Mouse (Mus musculus): ENCODE measurements at regions not wholly inside any gene's neighbourhood (a gene's known extent, or its start where the extent isn't known, plus 50 kb on each side); places are given as distances from the start of the nearest gene placed in this dataset.

DNA sequence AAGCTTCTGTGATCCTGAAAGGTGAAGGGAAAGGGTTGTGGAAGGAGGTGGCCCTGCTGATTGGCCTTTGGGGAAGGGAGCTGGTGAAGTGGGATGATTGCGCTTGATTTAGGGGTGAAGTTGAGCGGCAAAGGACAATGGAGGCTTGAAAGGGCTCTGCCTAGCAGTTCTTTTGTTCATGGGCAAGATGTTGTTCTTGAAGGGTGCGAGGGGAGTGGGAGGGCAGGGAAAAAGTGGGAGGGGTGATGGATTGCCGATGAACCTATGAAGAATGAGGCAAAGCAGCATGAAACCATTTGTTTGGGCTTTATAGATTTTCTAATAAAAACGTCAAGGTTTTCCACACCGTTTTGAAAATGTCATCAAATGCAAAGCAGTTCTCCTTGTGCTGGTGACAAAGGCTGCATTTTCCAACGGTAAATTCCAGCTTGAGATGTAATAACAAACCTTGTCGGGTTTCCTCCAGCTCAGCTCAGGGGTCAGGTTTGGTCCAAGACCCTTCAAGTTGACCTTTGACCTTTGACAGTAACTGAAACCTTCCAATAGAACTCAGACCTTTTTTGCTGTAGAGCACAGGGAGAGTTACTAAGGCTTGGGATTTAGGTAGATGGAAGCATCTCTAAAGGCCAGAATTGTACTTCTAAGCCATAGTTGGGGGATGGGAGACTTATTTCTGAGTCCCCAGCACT, 767.2 kb upstream of the Car8 start:
- Histone ChIP-seq H3K27me3 (replicated peaks) (no peaks in the 10 kb centered on the region), H3K27ac (no peak overlapping the region), H3K36me3 (no peaks in the 10 kb centered on the region), H3K4me1 (replicated peaks) (0 out of 2 replicates have a peak, but pooled peaks cover 5% of the 10 kb centered on the region), H3K4me3 (replicated peaks) (no peak overlapping the region), H3K9ac (no peak overlapping the region), H3K9me3 (no peaks in the 10 kb centered on the region), H3K4me2 (replicated peaks) (no peak overlapping the region)
- no peak for ATAC-seq
- 36% methylated on average over 8 of the region's 8 CpGs for WGBS

DNA sequence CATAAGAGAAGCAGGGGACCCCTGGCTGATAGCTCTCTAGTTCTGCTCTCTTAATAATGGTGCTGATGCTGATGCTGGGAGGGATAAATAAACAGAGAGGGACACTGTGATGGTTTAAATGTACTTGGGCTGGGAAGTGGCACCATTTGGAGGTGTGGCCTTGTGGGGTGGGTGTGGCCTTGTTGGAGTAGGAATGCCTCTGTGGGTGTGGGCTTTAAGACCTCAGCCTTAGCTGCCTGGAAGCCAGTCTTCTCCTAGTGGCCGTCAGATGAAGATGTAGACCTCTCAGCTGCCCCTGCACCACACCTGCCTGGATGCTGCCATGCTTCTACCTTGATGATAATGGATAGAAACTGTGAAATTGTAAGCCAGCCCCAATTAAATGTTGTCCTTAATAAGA, 765.0 kb upstream of the Car8 start:
- Histone ChIP-seq H3K27me3 (replicated peaks) (no peaks in the 10 kb centered on the region), H3K27ac (no peak overlapping the region), H3K4me2 (replicated peaks) (no peak overlapping the region), H3K4me1 (replicated peaks) (no peaks in the 10 kb centered on the region), H3K4me3 (replicated peaks) (no peak overlapping the region), H3K36me3 (no peaks in the 10 kb centered on the region), H3K9ac (no peak overlapping the region), H3K9me3 (no peaks in the 10 kb centered on the region)
- WGBS, result 74% methylated on average over 1 of the region's 1 CpGs
- no peak for ATAC-seq

DNA sequence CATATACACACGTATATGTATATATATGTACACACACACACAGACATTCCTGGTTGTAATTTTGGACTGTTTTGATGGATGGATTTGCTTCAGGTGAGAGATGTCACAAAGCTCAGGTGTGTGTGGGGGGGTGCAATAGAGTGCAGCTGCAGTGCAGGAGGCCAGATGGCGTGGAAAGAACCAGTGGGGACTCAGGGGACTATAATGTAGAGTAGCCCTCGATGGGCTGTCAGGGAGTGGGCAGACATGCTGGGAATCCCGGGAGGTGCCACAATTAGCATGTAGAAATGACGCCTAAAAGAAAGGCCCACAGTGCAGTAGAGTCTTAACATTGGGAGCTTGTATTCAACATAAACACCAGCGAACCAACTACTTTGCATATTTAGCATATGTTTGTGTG, 763.5 kb upstream of the Car8 start:
- no peak for ATAC-seq

GRCm38 (mm10) chr4:8998606-8999005, 759.8 kb upstream of the Car8 start:
- no peak for ATAC-seq
- WGBS, result 83% methylated on average over 4 of the region's 4 CpGs

More for the DNA sequence above, 763.5 kb upstream of the Car8 start:
- Histone ChIP-seq H3K4me3 (replicated peaks) (no peak overlapping the region), H3K27ac (no peak overlapping the region), H3K4me1 (replicated peaks) (no peaks in the 10 kb centered on the region), H3K9ac (no peak overlapping the region), H3K27me3 (replicated peaks) (no peaks in the 10 kb centered on the region), H3K9me3 (no peaks in the 10 kb centered on the region), H3K4me2 (replicated peaks) (no peak overlapping the region), H3K36me3 (no peaks in the 10 kb centered on the region)
- WGBS, result 82% methylated on average over 6 of the region's 6 CpGs

DNA sequence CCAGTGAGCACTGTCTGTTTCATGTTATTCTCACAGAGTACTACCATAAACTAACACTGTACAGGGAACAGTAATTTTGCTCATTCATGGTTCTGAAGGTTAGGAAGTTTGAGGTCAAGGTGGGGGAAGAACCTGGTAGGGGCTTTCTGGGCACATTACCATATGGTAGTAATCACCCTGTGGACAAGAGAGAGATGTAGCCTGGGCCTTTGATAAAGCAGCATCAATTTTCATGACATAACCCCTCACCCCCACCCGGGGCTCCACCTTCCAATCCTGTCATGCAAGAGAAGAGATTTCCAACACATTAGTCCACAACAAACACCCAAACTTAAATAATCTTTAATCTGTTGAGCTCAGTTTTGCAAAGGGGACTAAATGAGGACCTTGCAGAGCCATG, 753.3 kb upstream of the Car8 start:
- H3K9me3 ChIP-seq, result no peaks in the 10 kb centered on the region
- no peak overlapping the region for H3K4me3 ChIP-seq (replicated peaks)
- WGBS, result 68% methylated on average over 1 of the region's 1 CpGs
- H3K4me2 ChIP-seq (replicated peaks), result no peak overlapping the region
- no peaks in the 10 kb centered on the region for H3K36me3 ChIP-seq
- H3K27me3 ChIP-seq (replicated peaks), result no peaks in the 10 kb centered on the region
- no peak for ATAC-seq
- H3K9ac ChIP-seq, result no peak overlapping the region
- H3K4me1 ChIP-seq (replicated peaks), result no peaks in the 10 kb centered on the region
- no peak overlapping the region for H3K27ac ChIP-seq

More at GRCm38 (mm10) chr4:8998606-8999005, 759.8 kb upstream of the Car8 start:
- no peak overlapping the region for H3K4me3 ChIP-seq (replicated peaks)
- H3K4me2 ChIP-seq (replicated peaks), result no peak overlapping the region
- H3K27me3 ChIP-seq (replicated peaks), result no peaks in the 10 kb centered on the region
- H3K27ac ChIP-seq, result no peak overlapping the region
- no peaks in the 10 kb centered on the region for H3K9me3 ChIP-seq
- no peaks in the 10 kb centered on the region for H3K36me3 ChIP-seq
- H3K4me1 ChIP-seq (replicated peaks), result no peaks in the 10 kb centered on the region
- no peak overlapping the region for H3K9ac ChIP-seq

DNA sequence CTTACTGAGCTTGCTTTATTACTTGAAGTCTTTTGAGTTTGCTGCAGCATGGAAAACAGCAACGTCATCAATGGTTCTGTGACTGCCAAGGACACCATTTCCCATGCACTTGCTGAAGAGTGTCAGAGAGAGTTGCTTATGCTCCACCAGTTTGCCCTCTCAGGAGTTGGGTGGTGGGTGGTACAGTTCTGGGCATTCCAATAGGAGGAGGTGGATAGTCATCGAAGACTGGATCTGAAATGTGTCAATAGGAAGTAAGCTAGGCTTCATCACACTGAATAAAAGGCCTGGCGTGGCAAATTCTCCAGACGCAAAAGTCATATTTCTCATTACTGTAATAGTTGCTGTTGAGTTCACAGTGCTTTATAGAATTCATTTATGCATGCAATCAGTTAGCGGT, 751.7 kb upstream of the Car8 start:
- Histone ChIP-seq H3K27ac (no peak overlapping the region), H3K4me3 (replicated peaks) (no peak overlapping the region), H3K36me3 (no peaks in the 10 kb centered on the region), H3K9ac (no peak overlapping the region), H3K9me3 (no peaks in the 10 kb centered on the region), H3K4me1 (replicated peaks) (no peaks in the 10 kb centered on the region), H3K4me2 (replicated peaks) (no peak overlapping the region), H3K27me3 (replicated peaks) (no peaks in the 10 kb centered on the region)
- ATAC-seq, result no peak
- WGBS, result 87% methylated on average over 5 of the region's 5 CpGs

DNA sequence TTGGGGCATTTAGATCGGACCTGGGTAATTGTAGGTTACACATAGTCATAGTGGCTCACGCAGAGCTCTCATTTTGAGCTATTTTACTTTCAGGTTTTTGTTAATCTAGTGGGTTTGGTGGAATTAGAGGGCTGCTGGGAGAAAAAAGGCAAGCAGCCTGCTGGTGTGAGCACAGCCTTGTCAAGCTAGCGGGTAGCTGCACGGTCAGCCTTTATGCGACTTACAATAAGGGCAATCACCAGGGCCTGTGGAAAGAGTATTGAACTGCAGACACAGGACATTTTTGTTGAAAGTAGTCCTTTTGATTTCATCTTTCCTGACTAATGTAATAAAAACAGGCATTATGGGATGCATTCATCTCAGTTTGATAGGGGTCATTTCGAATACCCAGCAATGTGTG, 750.8 kb upstream of the Car8 start:
- Histone ChIP-seq H3K4me1 (replicated peaks) (no peaks in the 10 kb centered on the region), H3K9me3 (no peaks in the 10 kb centered on the region), H3K9ac (no peak overlapping the region), H3K27ac (no peak overlapping the region), H3K36me3 (no peaks in the 10 kb centered on the region), H3K27me3 (replicated peaks) (no peaks in the 10 kb centered on the region), H3K4me2 (replicated peaks) (no peak overlapping the region), H3K4me3 (replicated peaks) (no peak overlapping the region)
- no peak for ATAC-seq
- 81% methylated on average over 6 of the region's 6 CpGs for WGBS

GRCm38 (mm10) chr4:8989110-8989509, 750.3 kb upstream of the Car8 start:
- Histone ChIP-seq H3K9ac (no peak overlapping the region), H3K27ac (no peak overlapping the region), H3K27me3 (replicated peaks) (no peaks in the 10 kb centered on the region), H3K4me1 (replicated peaks) (no peaks in the 10 kb centered on the region), H3K9me3 (no peaks in the 10 kb centered on the region), H3K36me3 (no peaks in the 10 kb centered on the region), H3K4me3 (replicated peaks) (no peak overlapping the region), H3K4me2 (replicated peaks) (no peak overlapping the region)
- no peak for ATAC-seq
- WGBS, result 93% methylated on average over 4 of the region's 4 CpGs

DNA sequence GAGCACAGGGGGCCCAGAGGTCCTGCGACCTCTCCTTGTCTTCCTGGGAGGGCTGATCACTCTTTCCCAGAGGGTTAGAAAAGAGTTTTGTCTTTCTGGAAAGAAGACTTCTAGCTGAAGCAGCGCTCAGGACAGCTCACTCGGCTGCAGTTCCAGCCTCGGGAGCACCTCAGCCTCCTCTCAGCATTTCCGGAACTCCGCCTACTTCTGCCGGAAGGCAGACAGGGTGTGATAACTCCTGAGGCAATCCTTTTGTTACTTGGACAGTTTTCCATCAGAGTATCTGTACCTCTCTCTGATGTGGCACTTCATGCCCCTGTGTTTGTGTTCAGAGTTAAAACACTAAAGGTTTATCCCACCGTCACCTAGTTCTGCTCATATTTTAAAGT, 749.5 kb upstream of the Car8 start:
- H3K9ac ChIP-seq, result no peak overlapping the region
- ATAC-seq, result no peak
- 0 out of 2 replicates have a peak overlapping the region, but pooled peaks have one; percentile 26 for H3K4me2 ChIP-seq (replicated peaks)
- no peak overlapping the region for H3K27ac ChIP-seq
- WGBS, result 45% methylated on average over 8 of the region's 8 CpGs
- no peak overlapping the region for H3K4me3 ChIP-seq (replicated peaks)
- H3K9me3 ChIP-seq, result no peaks in the 10 kb centered on the region
- no peaks in the 10 kb centered on the region for H3K4me1 ChIP-seq (replicated peaks)
- no peaks in the 10 kb centered on the region for H3K27me3 ChIP-seq (replicated peaks)
- no peaks in the 10 kb centered on the region for H3K36me3 ChIP-seq

DNA sequence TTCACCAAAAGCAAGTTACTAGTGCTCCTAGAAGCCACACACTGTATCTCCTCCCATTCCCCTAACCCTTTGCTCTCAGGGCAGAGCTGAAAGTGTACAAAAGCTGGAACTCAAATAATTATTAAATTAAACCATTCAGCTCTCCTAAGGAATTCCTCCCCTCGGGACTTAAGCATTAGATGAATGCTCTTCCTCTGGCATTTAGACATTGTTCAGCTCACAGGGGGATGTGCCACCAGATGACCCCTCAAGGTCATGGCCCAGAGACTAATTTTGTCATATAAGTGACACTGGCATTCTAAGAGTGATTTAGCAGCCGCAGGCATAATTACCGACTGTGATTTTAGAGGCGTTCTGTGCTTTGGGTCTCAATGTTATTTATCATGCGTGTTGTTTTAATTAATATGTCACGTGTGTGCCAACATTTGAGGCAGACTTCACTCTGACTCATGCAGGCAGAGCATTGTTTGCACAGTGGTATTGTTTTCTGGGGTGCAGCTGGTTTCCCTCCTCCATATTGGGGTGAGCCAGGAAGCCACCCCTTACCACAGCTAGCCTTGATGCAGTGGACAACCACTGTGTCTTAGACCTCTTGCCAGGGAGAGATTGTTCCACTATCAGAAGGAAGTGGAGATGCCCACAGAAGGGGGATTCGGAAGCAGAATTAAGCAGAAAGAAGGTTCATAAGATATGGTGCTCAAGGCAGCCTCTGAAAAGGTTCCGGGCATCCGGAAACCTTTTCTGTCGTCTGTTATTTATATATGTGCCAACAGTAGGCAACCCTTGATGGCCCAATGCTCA, 748.9 kb upstream of the Car8 start:
- no peaks in the 10 kb centered on the region for H3K36me3 ChIP-seq
- H3K4me3 ChIP-seq (replicated peaks), result no peak overlapping the region
- WGBS, result 60% methylated on average over 10 of the region's 10 CpGs
- no peaks in the 10 kb centered on the region for H3K4me1 ChIP-seq (replicated peaks)
- no peaks in the 10 kb centered on the region for H3K9me3 ChIP-seq
- no peaks in the 10 kb centered on the region for H3K27me3 ChIP-seq (replicated peaks)
- no peak for ATAC-seq
- H3K4me2 ChIP-seq (replicated peaks), result 0 out of 2 replicates have a peak overlapping the region, but pooled peaks have one; percentile 26
- no peak overlapping the region for H3K9ac ChIP-seq
- no peak overlapping the region for H3K27ac ChIP-seq

DNA sequence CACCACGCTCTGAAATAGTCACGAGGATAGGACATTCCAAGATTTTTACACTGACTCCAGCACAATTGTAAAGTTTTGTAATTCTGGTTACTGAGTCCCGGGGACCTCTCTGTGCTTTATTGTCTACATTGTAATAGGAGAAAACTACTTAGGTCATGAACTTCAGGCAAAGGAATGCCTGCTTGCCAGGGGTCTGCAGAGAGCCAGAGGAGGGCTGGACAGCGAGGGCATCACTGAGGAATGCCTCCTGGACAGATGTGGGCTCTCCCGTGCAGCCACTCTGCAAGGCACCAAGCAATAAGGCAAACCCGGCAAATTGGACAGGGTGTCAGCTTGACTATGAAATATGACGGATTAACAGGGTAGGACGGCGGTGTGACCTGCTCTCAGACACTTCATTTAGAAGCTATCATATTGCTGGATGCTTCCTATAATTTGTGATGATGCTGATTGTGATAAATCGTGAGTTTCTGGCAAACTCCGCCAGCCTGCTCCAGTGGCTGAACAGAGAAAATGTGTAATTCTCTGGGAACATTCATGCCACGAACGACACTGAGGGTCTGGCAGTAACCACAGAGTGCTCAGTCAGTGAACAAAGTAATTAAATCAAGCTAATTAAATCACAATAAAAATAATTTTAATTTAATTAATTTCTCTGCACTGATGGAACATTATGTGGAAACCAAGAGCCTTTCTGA, 747.7 kb upstream of the Car8 start:
- Histone ChIP-seq H3K4me1 (replicated peaks) (no peaks in the 10 kb centered on the region), H3K9ac (no peak overlapping the region), H3K4me3 (replicated peaks) (no peak overlapping the region), H3K9me3 (no peaks in the 10 kb centered on the region), H3K27me3 (replicated peaks) (no peaks in the 10 kb centered on the region), H3K36me3 (no peaks in the 10 kb centered on the region), H3K4me2 (replicated peaks) (no peak overlapping the region), H3K27ac (no peak overlapping the region)
- ATAC-seq, result no peak
- 51% methylated on average over 13 of the region's 13 CpGs for WGBS

DNA sequence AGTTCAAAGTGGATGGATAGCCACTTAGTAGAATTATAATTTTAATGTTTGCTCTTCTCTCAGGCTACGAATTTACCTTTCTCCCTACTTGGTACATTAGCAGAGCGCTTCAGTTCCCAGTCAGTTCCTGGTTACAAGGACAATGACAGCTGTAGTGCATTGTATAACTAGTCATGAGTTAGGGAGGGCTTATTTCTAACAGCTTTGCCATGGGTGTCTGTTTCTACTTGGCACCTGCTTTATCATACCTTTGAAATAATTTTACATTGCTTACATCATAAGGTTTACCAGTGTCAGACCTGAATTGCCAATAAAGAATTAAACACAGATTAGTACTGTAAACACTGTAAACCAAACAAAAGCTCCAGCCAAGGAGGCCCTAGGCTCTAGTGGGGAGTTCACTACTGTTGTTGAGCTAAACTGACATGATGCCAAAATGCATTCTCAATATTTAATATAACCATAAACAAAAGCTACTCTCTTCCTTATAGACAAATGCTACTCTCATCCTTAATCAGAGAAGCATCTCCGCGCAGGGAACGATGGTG, 745.3 kb upstream of the Car8 start:
- no peaks in the 10 kb centered on the region for H3K27me3 ChIP-seq (replicated peaks)
- H3K4me3 ChIP-seq (replicated peaks), result no peak overlapping the region
- ATAC-seq, result no peak
- no peaks in the 10 kb centered on the region for H3K36me3 ChIP-seq
- H3K27ac ChIP-seq, result no peak overlapping the region
- no peak overlapping the region for H3K4me2 ChIP-seq (replicated peaks)
- WGBS, result 61% methylated on average over 5 of the region's 5 CpGs
- H3K4me1 ChIP-seq (replicated peaks), result no peaks in the 10 kb centered on the region
- no peak overlapping the region for H3K9ac ChIP-seq
- H3K9me3 ChIP-seq, result no peaks in the 10 kb centered on the region
